Mouse (Mus musculus): ENCODE measurements around the gene Mxd3. TPM values are rescaled to one million over a fixed set of nuclear protein-coding genes. Genes with fewer than 3 reads are reported as not detected.

The Mxd3 gene
- polyA plus RNA-seq, 1 experiment from 2014 or later = 5.9 TPM

DNA sequence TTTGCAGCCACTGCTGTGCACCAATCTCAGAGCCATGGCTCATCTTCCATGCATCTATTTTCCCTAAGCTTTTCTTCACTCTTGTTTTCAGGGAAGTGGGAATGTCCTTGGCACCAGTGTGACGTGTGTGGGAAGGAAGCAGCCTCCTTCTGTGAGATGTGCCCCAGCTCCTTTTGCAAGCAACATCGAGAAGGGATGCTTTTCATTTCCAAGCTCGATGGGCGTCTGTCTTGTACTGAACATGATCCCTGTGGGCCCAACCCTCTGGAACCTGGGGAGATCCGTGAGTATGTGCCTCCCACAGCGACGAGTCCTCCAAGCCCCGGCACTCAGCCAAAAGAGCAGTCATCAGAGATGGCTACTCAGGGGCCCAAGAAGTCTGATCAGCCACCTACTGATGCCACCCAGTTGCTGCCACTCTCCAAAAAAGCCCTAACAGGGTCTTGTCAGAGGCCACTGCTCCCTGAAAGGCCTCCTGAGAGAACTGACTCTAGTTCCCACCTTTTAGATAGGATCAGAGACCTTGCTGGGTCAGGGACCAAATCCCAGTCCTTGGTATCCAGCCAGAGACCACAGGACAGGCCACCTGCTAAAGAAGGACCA, 17.5 kb downstream of the Mxd3 start:
- ATAC-seq (ENCODE audit: low read depth) = no peak
- H3K4me2 ChIP-seq (ENCODE audit: low read depth, low read length) = no peak overlapping the region
- no peak overlapping the region for H3K9ac ChIP-seq (replicated peaks; ENCODE audit: low read depth, low read length)
- no peak overlapping the region for H3K27ac ChIP-seq (ENCODE audit: low read depth, low read length)
- H3K27me3 ChIP-seq (ENCODE audit: control insufficient read depth, insufficient read depth, low read length) = no peaks in the 10 kb centered on the region
- H3K4me1 ChIP-seq (ENCODE audit: control insufficient read depth, insufficient read depth, low read length) = no peaks in the 10 kb centered on the region
- H3K4me3 ChIP-seq (ENCODE audit: low read depth, low read length) = no peak overlapping the region
- 92% methylated on average over 8 of the region's 8 CpGs for WGBS
- H3K36me3 ChIP-seq (ENCODE audit: control insufficient read depth, insufficient read depth, low read length) = peaks cover 70% of the 10 kb centered on the region
- H3K9me3 ChIP-seq (ENCODE audit: control insufficient read depth, low read length) = no peaks in the 10 kb centered on the region

DNA sequence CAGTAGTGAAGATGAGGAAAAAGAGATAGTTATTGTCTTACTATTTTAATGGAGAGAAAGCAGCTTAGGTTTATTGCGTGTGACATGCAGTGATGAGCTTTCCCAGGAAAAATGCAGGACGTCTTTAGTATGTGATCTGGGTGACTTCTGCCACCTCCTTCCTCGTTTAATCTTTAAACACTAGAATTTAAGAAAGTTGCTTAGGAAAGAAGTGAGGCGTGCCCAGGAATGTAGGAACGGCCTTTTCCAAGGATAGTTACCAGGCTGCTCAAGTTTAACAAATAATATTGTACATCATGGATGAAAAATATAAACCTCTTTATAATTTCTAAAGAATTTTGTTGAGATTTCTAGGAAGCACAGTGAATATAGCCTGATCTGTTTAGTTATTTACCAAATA, 28.7 kb downstream of the Mxd3 start:
- no peak for ATAC-seq (ENCODE audit: low read depth)
- peaks cover 54% of the 10 kb centered on the region for H3K36me3 ChIP-seq (ENCODE audit: control insufficient read depth, insufficient read depth, low read length)

DNA sequence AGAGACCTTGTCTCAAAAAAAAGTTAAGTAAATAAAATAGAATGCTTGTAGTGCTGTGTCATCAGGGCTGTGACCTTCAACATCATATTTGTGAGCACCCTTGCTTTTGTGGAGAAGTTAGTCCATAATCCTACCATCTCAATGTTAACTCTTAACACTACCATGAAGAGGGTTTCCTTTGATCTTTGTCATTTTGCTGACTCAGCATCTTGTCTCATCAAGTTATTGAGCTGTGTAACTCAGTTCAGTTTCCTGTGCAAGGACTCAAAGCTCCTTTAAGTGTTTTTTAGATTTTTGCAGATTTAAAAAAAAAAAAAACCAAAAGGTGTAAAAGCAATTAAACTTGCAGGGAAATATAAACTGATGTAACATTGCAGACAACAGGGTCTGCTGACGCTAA, 32.9 kb downstream of the Mxd3 start:
- Histone ChIP-seq H3K4me2 (ENCODE audit: low read depth, low read length) (no peak overlapping the region), H3K27me3 (ENCODE audit: control insufficient read depth, insufficient read depth, low read length) (no peaks in the 10 kb centered on the region), H3K27ac (ENCODE audit: low read depth, low read length) (no peak overlapping the region), H3K4me3 (ENCODE audit: low read depth, low read length) (no peak overlapping the region), H3K4me1 (ENCODE audit: control insufficient read depth, insufficient read depth, low read length) (no peaks in the 10 kb centered on the region), H3K36me3 (ENCODE audit: control insufficient read depth, insufficient read depth, low read length) (peaks cover 51% of the 10 kb centered on the region), H3K9ac (replicated peaks; ENCODE audit: low read depth, low read length) (no peak overlapping the region), H3K9me3 (ENCODE audit: control insufficient read depth, low read length) (no peaks in the 10 kb centered on the region)
- no peak for ATAC-seq (ENCODE audit: low read depth)
- 84% methylated on average over 1 of the region's 1 CpGs for WGBS

More for the DNA sequence above, 28.7 kb downstream of the Mxd3 start:
- no peaks in the 10 kb centered on the region for H3K27me3 ChIP-seq (ENCODE audit: control insufficient read depth, insufficient read depth, low read length)
- H3K27ac ChIP-seq (ENCODE audit: low read depth, low read length) = no peak overlapping the region
- no peaks in the 10 kb centered on the region for H3K4me1 ChIP-seq (ENCODE audit: control insufficient read depth, insufficient read depth, low read length)
- H3K4me3 ChIP-seq (ENCODE audit: low read depth, low read length) = no peak overlapping the region
- H3K4me2 ChIP-seq (ENCODE audit: low read depth, low read length) = no peak overlapping the region
- no peaks in the 10 kb centered on the region for H3K9me3 ChIP-seq (ENCODE audit: control insufficient read depth, low read length)
- 91% methylated on average over 5 of the region's 5 CpGs for WGBS
- H3K9ac ChIP-seq (replicated peaks; ENCODE audit: low read depth, low read length) = no peak overlapping the region

DNA sequence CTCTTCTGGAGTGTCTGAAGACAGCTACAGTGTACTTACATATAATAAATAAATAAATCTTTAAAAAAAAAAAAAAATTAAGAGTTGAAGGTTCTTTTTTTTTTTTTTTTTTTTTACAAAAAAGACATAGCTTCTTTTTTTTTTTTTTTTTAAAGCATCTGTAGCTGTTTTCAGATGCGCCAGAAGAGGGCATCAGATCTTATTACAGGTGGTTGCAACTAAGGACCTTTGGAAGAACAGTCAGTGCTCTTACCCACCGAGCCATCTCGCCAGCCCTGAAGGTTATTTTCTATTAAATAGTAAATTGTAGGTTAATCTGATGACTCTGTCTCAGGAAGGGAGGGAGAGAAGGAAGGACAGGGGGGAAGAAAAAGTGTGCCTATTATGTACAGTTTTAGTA, 40.8 kb downstream of the Mxd3 start:
- ATAC-seq (ENCODE audit: low read depth) = no peak
- Histone ChIP-seq H3K4me3 (ENCODE audit: low read depth, low read length) (no peak overlapping the region), H3K27me3 (ENCODE audit: control insufficient read depth, insufficient read depth, low read length) (no peaks in the 10 kb centered on the region), H3K27ac (ENCODE audit: low read depth, low read length) (no peak overlapping the region), H3K9me3 (ENCODE audit: control insufficient read depth, low read length) (no peaks in the 10 kb centered on the region), H3K9ac (replicated peaks; ENCODE audit: low read depth, low read length) (no peak overlapping the region), H3K4me2 (ENCODE audit: low read depth, low read length) (no peak overlapping the region), H3K36me3 (ENCODE audit: control insufficient read depth, insufficient read depth, low read length) (peaks cover 48% of the 10 kb centered on the region), H3K4me1 (ENCODE audit: control insufficient read depth, insufficient read depth, low read length) (no peaks in the 10 kb centered on the region)
- WGBS = 87% methylated on average over 3 of the region's 3 CpGs

DNA sequence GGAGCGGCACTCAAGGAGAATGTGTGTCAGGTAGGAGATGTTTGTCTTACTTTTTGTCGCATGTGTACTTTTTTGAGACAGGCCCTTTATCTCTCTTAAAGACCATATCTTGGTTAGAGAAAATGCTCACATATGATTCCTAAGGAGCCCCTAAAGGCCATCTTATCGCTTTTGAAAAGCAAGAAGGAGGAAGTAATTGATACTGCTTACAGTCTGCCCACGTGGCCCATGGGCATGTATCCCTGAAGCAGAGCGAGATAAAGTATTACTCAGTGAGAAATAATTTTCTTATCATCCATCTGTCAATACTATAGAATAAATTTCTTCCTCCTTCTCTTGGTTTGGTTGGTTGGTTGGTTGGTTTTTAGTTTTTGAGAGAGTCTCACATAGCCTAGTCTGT, 52.0 kb downstream of the Mxd3 start:
- ATAC-seq (ENCODE audit: low read depth) = no peak
- Histone ChIP-seq H3K9ac (replicated peaks; ENCODE audit: low read depth, low read length) (no peak overlapping the region), H3K36me3 (ENCODE audit: control insufficient read depth, insufficient read depth, low read length) (peaks cover 40% of the 10 kb centered on the region)

DNA sequence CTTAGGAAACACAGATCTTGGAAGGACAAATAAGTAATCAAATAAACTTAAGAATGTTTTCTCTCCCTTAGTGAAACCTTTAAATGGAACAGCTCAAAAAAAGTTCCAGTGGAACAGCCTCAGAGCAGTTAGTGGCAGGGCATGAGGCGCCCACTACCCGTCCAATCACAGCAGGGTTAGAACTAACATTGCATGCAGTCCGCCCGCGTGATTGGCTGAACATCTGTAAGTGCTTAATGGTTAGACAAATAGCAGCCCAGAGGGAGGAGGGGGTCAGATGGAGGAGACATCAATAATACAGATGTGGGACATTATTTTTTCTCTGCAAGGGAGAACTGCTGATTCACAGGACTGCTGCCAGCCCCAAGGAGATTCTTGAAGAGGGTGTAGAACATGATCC, 52.4 kb downstream of the Mxd3 start:
- Histone ChIP-seq H3K36me3 (ENCODE audit: control insufficient read depth, insufficient read depth, low read length) (peaks cover 42% of the 10 kb centered on the region), H3K9me3 (ENCODE audit: control insufficient read depth, low read length) (no peaks in the 10 kb centered on the region), H3K4me2 (ENCODE audit: low read depth, low read length) (no peak overlapping the region), H3K27me3 (ENCODE audit: control insufficient read depth, insufficient read depth, low read length) (no peaks in the 10 kb centered on the region), H3K4me1 (ENCODE audit: control insufficient read depth, insufficient read depth, low read length) (no peaks in the 10 kb centered on the region), H3K27ac (ENCODE audit: low read depth, low read length) (no peak overlapping the region), H3K4me3 (ENCODE audit: low read depth, low read length) (no peak overlapping the region), H3K9ac (replicated peaks; ENCODE audit: low read depth, low read length) (no peak overlapping the region)
- no peak for ATAC-seq (ENCODE audit: low read depth)
- WGBS = 78% methylated on average over 5 of the region's 5 CpGs

More for the DNA sequence above, 52.0 kb downstream of the Mxd3 start:
- Histone ChIP-seq H3K9me3 (ENCODE audit: control insufficient read depth, low read length) (no peaks in the 10 kb centered on the region), H3K27me3 (ENCODE audit: control insufficient read depth, insufficient read depth, low read length) (no peaks in the 10 kb centered on the region), H3K4me3 (ENCODE audit: low read depth, low read length) (no peak overlapping the region), H3K27ac (ENCODE audit: low read depth, low read length) (no peak overlapping the region), H3K4me2 (ENCODE audit: low read depth, low read length) (no peak overlapping the region), H3K4me1 (ENCODE audit: control insufficient read depth, insufficient read depth, low read length) (no peaks in the 10 kb centered on the region)
- 90% methylated on average over 5 of the region's 5 CpGs for WGBS

Other genes with a start within 250 kb of the Mxd3 start
- gene Uimc1, start 229.5 kb downstream of the Mxd3 start, polyA plus RNA-seq (2014; fragmentation: Nextera tagmentation; extraction: Ambion mirVana) = 20.6 and 20.9 TPM in 2 replicates
- gene Zfp346, start 224.5 kb downstream of the Mxd3 start, polyA plus RNA-seq (2014; fragmentation: Nextera tagmentation; extraction: Ambion mirVana) = 34.2 and 34.5 TPM in 2 replicates
- gene Gm17617, start 196.3 kb downstream of the Mxd3 start, polyA plus RNA-seq (2014; fragmentation: Nextera tagmentation; extraction: Ambion mirVana) = not detected in 2 replicates
- 0.35 and 1.1 TPM in 2 replicates for gene Fgfr4, start 177.2 kb downstream of the Mxd3 start, polyA plus RNA-seq (2014; fragmentation: Nextera tagmentation; extraction: Ambion mirVana)
- gene Nsd1, start 120.0 kb downstream of the Mxd3 start, polyA plus RNA-seq (2014; fragmentation: Nextera tagmentation; extraction: Ambion mirVana) = 61.9 and 76.8 TPM in 2 replicates
- gene Prelid1, start 9.3 kb downstream of the Mxd3 start, polyA plus RNA-seq (2014; fragmentation: Nextera tagmentation; extraction: Ambion mirVana) = 316 and 329 TPM in 2 replicates
- gene Rab24, start 7.9 kb downstream of the Mxd3 start, polyA plus RNA-seq (2014; fragmentation: Nextera tagmentation; extraction: Ambion mirVana) = 99.0 and 101 TPM in 2 replicates
- 36.5 and 49.9 TPM in 2 replicates for gene Lman2, start 33.0 kb upstream of the Mxd3 start, polyA plus RNA-seq (2014; fragmentation: Nextera tagmentation; extraction: Ambion mirVana)
- 0.11 and 0.32 TPM in 2 replicates for gene Rgs14, start 39.9 kb upstream of the Mxd3 start, polyA plus RNA-seq (2014; fragmentation: Nextera tagmentation; extraction: Ambion mirVana)
- gene Slc34a1, start 68.4 kb upstream of the Mxd3 start, polyA plus RNA-seq (2014; fragmentation: Nextera tagmentation; extraction: Ambion mirVana) = 0.19 and 0.32 TPM in 2 replicates
- gene Pfn3, start 85.4 kb upstream of the Mxd3 start, polyA plus RNA-seq (2014; fragmentation: Nextera tagmentation; extraction: Ambion mirVana) = 0.55 and 1.2 TPM in 2 replicates
- 0.18 TPM in 1 of 2 replicates, not detected in the other for gene F12, start 97.0 kb upstream of the Mxd3 start, polyA plus RNA-seq (2014; fragmentation: Nextera tagmentation; extraction: Ambion mirVana)
- 39.0 and 42.1 TPM in 2 replicates for gene Grk6, start 115.2 kb upstream of the Mxd3 start, polyA plus RNA-seq (2014; fragmentation: Nextera tagmentation; extraction: Ambion mirVana)
- 5.8 and 6.7 TPM in 2 replicates for gene Prr7, start 134.4 kb upstream of the Mxd3 start, polyA plus RNA-seq (2014; fragmentation: Nextera tagmentation; extraction: Ambion mirVana)
- gene Dbn1, start 158.3 kb upstream of the Mxd3 start, polyA plus RNA-seq (2014; fragmentation: Nextera tagmentation; extraction: Ambion mirVana) = 376 and 450 TPM in 2 replicates
- gene Pdlim7, start 183.9 kb upstream of the Mxd3 start, polyA plus RNA-seq (2014; fragmentation: Nextera tagmentation; extraction: Ambion mirVana) = 142 and 163 TPM in 2 replicates
- gene Dok3, start 199.5 kb upstream of the Mxd3 start, polyA plus RNA-seq (2014; fragmentation: Nextera tagmentation; extraction: Ambion mirVana) = 4.2 and 4.6 TPM in 2 replicates
- 51.3 and 54.1 TPM in 2 replicates for gene Ddx41, start 206.8 kb upstream of the Mxd3 start, polyA plus RNA-seq (2014; fragmentation: Nextera tagmentation; extraction: Ambion mirVana)
- 47.1 and 50.1 TPM in 2 replicates for gene Fam193b, start 241.3 kb upstream of the Mxd3 start, polyA plus RNA-seq (2014; fragmentation: Nextera tagmentation; extraction: Ambion mirVana)
- gene Tmed9, start 243.9 kb upstream of the Mxd3 start, polyA plus RNA-seq (2014; fragmentation: Nextera tagmentation; extraction: Ambion mirVana) = 49.3 and 57.0 TPM in 2 replicates